Mouse (Mus musculus) adrenal gland, adult (tissue): ENCODE measurements around the gene Susd4.

Experiments used
- DNase-seq, 2 experiments: peaks; one replicate each; pipeline ENCODE4 v3.0.0; 2022 to 2023; ENCODE audit warnings: low spot score in 1 of 2; ENCODE audit not compliant: inconsistent age in 2 of 2

Susd4 gene

DNA sequence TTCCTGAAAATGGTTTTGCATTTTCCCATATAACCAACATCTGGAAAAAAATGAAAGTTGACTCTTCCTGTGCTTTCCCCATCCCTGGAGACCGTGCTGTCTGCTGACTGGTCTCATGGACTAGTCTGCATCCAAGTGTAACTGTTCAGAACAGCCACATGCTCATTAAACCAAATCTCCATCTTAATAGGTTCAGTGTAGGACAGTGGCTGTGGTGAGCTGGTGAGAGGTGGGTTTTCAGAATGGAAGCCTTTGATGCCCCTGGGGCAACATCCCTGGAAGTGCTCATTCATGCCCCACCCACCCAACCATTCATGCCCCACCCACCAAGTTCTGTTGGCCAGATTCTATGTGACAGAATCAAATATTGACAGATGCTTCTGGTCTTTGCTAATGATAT lies 86.4 kb downstream of the Susd4 start:
- DNase-seq: no peak

DNA sequence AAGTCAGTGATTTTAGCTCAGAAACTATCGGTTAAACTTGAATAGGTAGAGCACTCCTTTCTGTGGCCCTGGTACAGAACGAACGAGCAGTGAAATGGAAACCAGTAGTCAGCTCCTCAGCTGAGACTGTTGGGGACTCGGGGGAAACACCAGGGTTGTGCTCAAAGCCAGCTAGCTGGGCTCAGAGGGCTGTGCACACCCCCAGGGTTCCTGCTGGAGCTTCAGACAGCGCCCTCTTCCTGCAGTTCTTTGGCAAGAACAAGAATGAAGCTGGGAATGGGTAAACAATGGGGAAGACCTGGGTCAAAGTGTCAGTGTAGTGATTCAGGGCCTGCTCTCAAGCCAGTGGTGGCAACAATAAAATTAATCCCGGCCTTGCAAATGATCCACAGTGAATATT lies 88.5 kb downstream of the Susd4 start:
- no peak for DNase-seq

GRCm38 (mm10) chr1:182856636-182857035 lies 93.0 kb downstream of the Susd4 start:
- no peak for DNase-seq

DNA sequence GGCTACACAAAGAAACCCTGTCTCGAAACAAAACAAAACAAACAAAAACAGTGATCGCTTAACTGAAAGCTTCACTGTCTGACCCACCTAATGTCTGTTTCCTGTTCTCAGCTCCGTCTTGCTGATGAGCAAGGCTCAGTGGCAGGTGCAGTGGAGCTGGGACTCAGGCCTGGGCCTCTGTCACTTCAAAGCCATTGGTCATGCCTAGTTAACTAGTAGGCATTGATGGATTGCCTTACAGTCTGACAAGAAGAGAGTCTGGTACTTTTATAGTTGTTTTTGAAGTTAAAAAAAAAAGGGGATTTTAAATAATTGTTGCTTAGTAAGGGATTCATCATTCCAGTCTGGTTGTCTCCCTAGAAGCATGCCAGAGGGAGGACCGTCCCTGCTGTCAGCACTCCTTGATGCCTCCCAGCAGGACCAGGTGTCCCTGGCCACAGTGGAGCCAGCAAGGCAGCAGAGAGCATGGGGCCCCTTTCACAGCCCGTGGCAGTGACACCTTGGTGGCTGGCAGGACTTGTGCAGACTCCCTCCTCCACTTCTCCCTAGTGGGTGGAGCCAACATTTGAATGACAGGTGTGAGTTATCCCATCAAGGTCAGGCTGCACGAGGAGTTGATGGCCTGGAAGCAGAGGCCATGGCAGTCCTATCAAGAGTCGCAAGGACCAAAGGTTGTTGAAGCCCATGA lies 98.2 kb downstream of the Susd4 start:
- no peak for DNase-seq

DNA sequence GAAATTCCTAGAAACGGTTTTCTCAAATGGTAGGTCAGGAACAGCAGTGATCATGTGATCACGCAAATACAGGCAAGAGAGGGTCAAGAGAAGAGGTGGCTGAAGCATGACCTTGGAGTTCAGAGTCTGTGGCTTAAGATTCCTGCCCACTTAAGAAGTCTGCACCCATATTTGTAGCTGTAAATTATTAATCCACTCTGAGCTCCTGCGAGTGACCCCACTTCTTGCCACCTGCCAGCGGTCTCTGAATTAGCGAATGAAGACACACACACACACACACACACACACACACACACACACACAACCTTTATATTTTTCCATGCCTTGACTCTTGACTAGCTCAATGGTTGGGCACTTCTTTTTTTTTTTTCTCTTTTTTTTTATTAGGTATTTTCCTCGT lies 99.7 kb downstream of the Susd4 start:
- DNase-seq: no peak

GRCm38 (mm10) chr1:182867886-182868285 lies 104.2 kb downstream of the Susd4 start:
- DNase-seq: no peak

DNA sequence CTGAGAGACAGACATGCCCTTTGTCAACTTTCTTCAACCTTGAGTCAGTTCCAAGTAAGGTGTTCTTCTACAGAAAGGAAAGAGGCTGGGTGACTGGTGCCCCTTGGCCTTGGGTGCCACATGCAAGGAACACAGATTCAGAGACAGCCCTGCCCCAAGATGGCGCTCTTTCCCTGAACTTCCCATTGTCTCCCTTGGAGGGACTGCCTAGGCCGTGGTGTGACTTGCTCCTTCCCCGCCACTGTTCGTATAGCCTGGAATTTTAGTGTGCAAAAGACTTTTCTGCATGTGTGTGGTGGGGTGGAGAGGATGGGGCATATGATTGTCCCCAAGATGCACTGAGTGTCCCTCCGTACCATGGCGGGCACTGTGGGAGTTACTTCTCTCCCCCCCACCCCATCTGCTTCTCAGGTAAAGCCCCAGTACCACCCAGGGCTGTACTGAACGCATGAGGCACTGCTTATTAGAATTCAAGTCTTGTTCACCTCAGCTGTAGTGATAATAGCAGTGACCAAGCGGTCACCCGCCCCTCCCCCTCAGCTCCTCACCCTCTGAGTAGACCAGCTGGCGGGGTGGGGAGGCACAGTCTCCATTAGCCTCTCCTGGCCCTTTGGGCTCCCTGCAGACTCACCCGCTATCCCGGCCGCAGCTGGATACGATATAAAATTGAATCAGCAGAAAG lies 104.9 kb downstream of the Susd4 start:
- peak; percentile 69 to 85 for DNase-seq

DNA sequence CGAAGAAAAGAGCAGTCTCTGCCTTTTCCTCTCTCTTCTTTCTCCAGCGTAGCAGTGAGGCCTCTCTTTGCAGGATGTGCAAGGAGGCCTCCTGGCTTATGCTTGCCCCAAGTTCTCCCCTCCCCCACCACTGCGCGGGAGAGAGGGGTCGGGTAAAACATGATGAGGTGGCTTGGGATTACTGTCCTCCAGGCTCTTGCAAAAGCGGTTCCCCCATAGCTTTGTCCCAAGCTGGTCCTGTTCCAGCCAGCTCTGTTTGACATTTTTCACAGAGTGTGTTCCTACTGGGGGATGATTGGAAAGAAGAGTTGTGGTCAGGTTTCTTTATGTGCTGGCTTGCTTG lies 105.4 kb downstream of the Susd4 start:
- DNase-seq: no peak

DNA sequence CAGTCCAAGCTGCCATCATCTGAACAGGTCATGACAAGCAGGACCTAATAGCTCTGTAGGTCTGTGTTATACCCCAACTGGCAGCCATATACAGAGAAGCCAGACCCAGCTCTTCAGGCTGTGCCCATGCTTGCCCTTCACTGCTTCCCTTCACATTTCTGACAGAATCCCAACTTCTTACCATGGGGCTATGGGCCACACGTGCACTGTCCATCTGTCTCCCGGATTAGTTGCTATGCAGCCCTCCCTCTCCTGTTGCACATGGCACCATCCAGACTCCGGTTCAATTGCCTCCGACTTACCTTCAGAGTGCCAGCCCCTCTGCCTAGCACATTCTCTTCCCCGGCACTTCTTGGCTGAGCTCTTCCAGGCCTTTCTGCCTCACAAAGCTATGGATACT lies 114.5 kb downstream of the Susd4 start:
- no peak for DNase-seq

DNA sequence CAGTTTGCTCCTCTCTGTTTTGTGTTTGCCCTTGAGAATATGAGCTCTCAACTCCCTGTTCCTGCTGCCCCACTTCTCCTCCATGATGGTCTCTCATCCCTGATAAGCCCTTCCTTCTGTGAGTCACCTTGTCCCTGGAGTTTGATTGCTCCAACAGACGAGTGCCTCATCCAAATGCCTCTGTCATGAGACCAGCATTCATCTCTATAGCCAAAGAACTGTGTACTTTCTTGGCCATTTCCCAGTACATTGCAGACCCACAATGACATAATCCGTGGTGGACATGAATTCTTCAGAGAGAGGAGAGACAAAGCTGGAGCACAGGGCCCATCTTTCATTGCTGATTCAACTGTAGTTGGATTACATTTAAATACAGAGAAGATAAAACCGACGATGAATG lies 115.1 kb downstream of the Susd4 start:
- DNase-seq: peak; percentile 31 to 40

DNA sequence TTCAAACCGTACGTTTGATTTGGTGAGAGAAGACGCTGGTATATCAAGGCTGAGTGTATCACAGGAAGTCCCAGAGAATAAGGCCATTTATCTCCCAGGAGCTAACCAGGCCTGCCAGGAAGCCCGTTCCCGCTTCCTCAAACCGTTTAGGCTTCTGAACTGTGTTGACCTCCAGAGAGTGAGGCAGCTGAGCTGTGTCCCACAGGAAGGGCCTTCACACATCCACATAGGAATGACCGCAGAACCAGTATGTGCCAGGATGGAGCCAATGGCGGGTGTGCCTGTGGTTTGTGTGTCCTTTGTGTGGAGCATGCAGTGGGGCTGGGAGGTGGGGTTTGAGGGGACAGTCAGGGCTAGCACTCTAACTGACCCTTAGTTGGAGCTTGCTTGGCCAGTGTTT lies 117.6 kb downstream of the Susd4 start:
- no peak for DNase-seq

GRCm38 (mm10) chr1:182882611-182883010 lies 119.0 kb downstream of the Susd4 start:
- no peak for DNase-seq

GRCm38 (mm10) chr1:182895698-182896097 lies 132.0 kb downstream of the Susd4 start:
- DNase-seq: peak; percentile 43 to 73

DNA sequence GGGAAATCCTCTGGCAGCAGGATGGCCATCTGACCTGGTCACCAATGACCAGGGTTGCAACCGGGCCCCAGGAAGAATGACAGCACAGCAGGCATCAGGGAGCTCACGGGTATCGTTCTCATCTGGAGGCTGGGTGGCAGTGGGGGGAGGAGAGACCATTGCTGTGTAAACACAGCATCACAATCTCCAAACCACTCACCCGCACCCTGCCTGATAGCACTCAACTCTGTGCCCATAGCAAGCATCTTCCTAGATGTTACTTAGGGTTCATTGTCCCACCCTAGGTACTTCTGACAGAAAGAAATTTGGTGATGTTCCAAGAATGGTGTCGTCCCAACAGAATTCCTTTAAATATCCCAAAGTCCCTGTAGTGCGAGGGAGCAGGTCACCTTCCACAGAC lies 133.4 kb downstream of the Susd4 start:
- DNase-seq: no peak

DNA sequence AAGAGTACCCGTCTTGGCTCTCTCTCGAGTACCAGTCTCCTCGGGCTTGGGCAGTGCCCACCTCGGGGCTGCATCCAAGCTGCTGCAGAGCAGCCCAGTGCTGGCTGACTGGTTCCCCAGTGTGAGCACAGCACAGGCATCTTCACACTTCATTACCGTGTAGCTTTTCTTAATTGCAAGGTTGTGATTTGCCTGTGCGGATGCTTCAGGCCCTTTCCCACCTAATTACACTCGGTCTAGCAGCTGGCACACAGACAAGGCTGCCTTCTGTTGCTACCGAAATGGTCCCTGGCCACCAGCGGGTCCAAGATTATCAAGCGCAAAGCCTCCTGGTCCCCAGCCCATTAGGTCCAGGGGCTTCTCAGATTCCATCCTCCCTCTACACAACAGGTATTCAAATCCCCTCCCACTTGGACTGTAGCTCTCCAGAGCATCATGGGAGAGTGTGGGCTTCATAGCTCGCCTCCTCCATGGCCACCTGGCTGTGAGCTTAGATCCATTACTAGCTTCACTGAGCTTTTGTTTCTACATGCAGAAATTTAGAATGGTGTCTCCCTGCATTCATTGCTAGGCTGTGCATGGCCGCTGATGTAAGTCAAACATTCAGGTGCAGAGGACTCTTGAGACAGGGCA lies 134.0 kb downstream of the Susd4 start:
- no peak for DNase-seq

- DNase-seq: peak in 1 of 2 experiments; percentile 31
Measured at GRCm38 (mm10) chr1:182902095-182902494, 138.4 kb downstream of the Susd4 start.

DNA sequence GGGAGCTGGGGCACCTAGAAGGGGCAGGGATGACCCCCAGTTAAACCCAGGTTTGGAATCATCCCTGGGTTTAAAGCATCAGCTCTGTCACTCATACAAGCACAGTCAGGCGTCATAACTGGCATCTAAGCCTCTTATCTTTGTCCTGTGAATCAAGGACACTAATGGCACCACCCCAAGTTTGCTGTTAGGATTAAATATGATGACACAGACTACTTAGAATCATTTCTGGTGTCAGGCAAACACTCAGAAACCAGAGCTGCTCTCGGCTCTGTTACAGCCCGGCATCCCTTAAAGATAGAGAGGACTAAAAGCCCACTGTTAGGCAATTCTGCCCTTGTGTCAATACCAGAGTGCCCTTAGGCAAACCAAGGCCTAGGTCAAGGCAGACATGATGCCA lies 139.2 kb downstream of the Susd4 start:
- DNase-seq: peak in 1 of 2 experiments; percentile 82

DNA sequence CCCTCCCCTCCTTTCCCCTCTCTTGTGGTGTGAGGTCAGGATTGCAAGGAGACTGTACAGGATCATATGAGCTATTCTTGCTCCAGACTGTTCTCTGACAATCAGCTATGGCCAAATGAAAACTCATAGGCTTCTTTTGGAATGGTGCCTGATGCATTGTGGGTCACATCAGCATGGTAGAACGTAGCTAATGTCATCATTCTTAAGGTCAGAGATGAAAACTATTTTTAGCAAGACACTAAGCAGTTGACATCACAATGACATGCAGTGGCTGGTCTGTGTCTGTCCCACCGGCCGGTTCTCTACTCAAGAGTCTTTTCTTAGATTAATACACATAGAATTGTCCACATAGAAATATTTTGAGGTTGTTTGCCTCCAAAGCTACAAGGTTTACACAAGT lies 142.0 kb downstream of the Susd4 start:
- no peak for DNase-seq

- peak; percentile 97 to 99 for DNase-seq
Measured at GRCm38 (mm10) chr1:182908050-182909036, 144.7 kb downstream of the Susd4 start.

DNA sequence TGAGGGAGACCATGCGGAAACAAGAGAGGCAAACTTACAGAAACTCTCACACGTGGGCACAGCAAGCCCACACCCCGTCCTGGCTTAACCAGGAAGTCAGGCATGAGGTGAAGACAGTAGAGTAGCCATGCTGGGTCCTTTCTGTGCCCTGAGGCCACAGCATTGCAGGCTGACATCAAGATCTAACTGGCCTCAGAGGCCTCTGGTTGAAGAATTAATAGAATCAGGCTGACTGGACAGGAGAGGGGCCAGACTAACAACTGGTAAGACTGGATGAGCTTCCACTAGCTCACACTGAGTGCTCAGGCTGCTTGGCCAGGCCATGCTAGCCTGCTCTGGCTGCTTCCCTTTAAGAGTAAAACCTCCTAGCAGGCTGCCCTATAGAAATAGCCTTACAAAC lies 145.4 kb downstream of the Susd4 start:
- DNase-seq: peak in 1 of 2 experiments; percentile 58

DNA sequence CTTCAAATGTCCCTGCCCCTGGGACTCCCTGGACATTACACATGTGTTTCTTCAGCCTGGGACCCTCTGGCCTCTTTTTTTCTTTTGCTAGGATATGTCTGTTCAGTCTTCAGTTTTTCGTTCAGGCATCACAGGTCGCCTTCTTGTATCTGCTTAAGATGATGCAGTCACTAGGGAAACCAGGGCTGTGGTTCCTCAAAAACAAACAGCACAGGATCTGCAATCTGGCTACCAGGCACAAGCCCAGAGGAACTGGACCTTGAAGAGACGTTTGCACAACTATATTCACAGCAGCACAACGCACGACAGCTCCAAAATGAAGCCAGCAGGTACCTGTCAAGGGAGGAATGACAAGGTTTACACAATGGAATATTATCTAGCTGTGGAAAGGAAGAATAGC lies 145.9 kb downstream of the Susd4 start:
- DNase-seq: no peak
